Mouse (Mus musculus): ENCODE data around the gene Rps6ka5. TPM values are rescaled to one million over a fixed set of nuclear protein-coding genes. Genes with fewer than 3 reads are reported as not detected.

Gene Rps6ka5
- total and polyA plus RNA-seq, 3 experiments = 0.92 to 3.3 TPM; not detected in 1

DNA sequence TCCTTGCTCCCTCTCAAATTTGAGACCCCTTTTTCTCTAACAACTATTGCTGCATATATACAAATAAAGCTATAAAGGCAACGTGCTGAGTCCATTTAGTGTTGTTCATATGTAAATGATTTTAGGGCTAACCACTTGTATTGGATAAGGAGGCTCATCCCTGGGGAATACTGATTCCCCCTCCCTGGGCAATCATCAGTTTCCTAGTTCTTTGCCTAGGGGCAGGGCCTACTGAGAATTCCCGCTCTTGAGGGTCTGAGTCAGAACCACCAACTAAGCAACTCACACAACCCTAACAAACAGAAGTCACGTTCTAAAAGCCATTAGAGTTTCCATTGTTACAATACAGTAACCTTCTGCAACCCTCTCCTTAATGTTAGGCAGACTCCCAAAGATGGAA is 6.0 kb downstream of the Rps6ka5 start:
- H3K27ac ChIP-seq (ENCODE audit: control insufficient read depth, low read depth, low read length) = no peak overlapping the region
- H3K79me2 ChIP-seq (ENCODE audit: control insufficient read depth, insufficient read depth, low read length, poor library complexity) = no peaks in the 10 kb centered on the region; the same call in 1 of the 2 replicates
- TF ChIP-seq EP300 (IDR thresholded peaks at IDR 0.05; ENCODE audit: low read depth in 1 of 2, low read length in 2 of 2) (no peak), RCOR1 (IDR thresholded peaks at IDR 0.05; ENCODE audit: low read depth, low read length) (no peak), TBP (IDR thresholded peaks at IDR 0.05; ENCODE audit: low read depth, low read length) (no peak), USF2 (IDR thresholded peaks at IDR 0.05; ENCODE audit: borderline replicate concordance in 1 of 2, insufficient read depth in 1 of 2, low read depth in 1 of 2, low read length in 2 of 2) (no peak), GATA1 (IDR thresholded peaks at IDR 0.05; ENCODE audit: low read depth, low read length) (no peak), UBTF (IDR thresholded peaks at IDR 0.05; ENCODE audit: borderline replicate concordance, insufficient read depth, low read depth, low read length) (no peak), ELF1 (IDR thresholded peaks at IDR 0.05; ENCODE audit: low read depth, low read length) (no peak), MAZ (IDR thresholded peaks at IDR 0.05; ENCODE audit: low read depth, low read length) (no peak), CHD1 (IDR thresholded peaks at IDR 0.05; ENCODE audit: low read depth, low read length) (no peak), ZNF384 (IDR thresholded peaks at IDR 0.05; ENCODE audit: low read depth, low read length) (no peak)
- H3K36me3 ChIP-seq (ENCODE audit: control insufficient read depth in 1 of 2, insufficient read depth in 2 of 2, low read length in 2 of 2) = peaks cover 0 to 11% of the 10 kb centered on the region in 2 experiments; a peak in 2 of 4 replicates
- no peaks in the 10 kb centered on the region for H3K27me3 ChIP-seq (ENCODE audit: control insufficient read depth in 1 of 2, insufficient read depth in 2 of 2, low read length in 2 of 2)
- H3K9ac ChIP-seq (ENCODE audit: control insufficient read depth, low read depth, low read length, poor library complexity, severe bottlenecking) = no peak overlapping the region
- H3K9me3 ChIP-seq (replicated peaks; ENCODE audit: insufficient read depth, low read length) = no peaks in the 10 kb centered on the region
- H3K4me3 ChIP-seq (ENCODE audit: control insufficient read depth in 1 of 2, insufficient read depth in 1 of 2, low read depth in 2 of 2, low read length in 2 of 2) = no peak overlapping the region
- peaks cover 2 to 3% of the 10 kb centered on the region in 2 experiments for H3K4me1 ChIP-seq (ENCODE audit: control insufficient read depth in 1 of 2, insufficient read depth in 2 of 2, low read length in 2 of 2)
- DNase-seq (ENCODE audit: low read depth, low spot score) = no peak

DNA sequence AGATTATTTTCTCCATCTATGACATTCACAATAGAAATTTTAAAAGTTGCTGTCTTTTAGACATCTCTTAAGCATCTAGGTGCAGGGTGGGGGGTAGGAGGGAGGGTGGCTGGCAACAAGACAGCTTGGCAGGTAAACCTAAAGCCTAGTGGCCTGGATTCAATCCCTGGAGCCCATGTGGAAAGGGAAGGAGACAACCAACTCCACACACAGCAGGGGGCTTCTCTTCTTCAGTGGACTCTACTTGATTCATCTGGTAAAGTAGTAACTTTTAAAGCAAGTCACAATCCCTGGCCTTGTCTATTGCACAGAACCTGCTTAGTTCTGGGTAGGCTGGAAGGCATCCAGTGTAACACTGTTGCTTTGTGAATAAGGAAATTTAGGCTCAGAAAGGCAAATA is 9.3 kb downstream of the Rps6ka5 start:
- H3K36me3 ChIP-seq (ENCODE audit: control insufficient read depth in 1 of 2, insufficient read depth in 2 of 2, low read length in 2 of 2) = peaks cover 0 to 9% of the 10 kb centered on the region in 2 experiments; a peak in 2 of 4 replicates
- H3K4me3 ChIP-seq (ENCODE audit: control insufficient read depth in 1 of 2, insufficient read depth in 1 of 2, low read depth in 2 of 2, low read length in 2 of 2) = no peak overlapping the region
- H3K27me3 ChIP-seq (ENCODE audit: control insufficient read depth in 1 of 2, insufficient read depth in 2 of 2, low read length in 2 of 2) = no peaks in the 10 kb centered on the region
- H3K79me2 ChIP-seq (ENCODE audit: control insufficient read depth, insufficient read depth, low read length, poor library complexity) = no peaks in the 10 kb centered on the region
- DNase-seq (ENCODE audit: low read depth, low spot score) = no peak
- H3K4me1 ChIP-seq (ENCODE audit: control insufficient read depth in 1 of 2, insufficient read depth in 2 of 2, low read length in 2 of 2) = peaks cover 2 to 3% of the 10 kb centered on the region in 2 experiments
- H3K9ac ChIP-seq (ENCODE audit: control insufficient read depth, low read depth, low read length, poor library complexity, severe bottlenecking) = no peak overlapping the region
- H3K27ac ChIP-seq (ENCODE audit: control insufficient read depth, low read depth, low read length) = no peak overlapping the region
- TF ChIP-seq NRF1 (IDR thresholded peaks at IDR 0.05; ENCODE audit: insufficient read depth, low read depth, low read length, poor library complexity, severe bottlenecking) (no peak), GABPA (IDR thresholded peaks at IDR 0.05; ENCODE audit: low read depth, low read length) (no peak), MAX (IDR thresholded peaks at IDR 0.05; ENCODE audit: low read length) (no peak), ZC3H11A (IDR thresholded peaks at IDR 0.05; ENCODE audit: low read depth, low read length) (no peak), POLR2A (IDR thresholded peaks at IDR 0.05; ENCODE audit: control insufficient read depth in 1 of 2, insufficient read depth in 1 of 2, low read depth in 1 of 2, low read length in 2 of 2, poor library complexity in 1 of 2) (no peak), BHLHE40 (IDR thresholded peaks at IDR 0.05; ENCODE audit: borderline replicate concordance, low read depth, low read length) (no peak), RCOR1 (IDR thresholded peaks at IDR 0.05; ENCODE audit: low read depth, low read length) (no peak), NELFE (IDR thresholded peaks at IDR 0.05; ENCODE audit: low read depth, low read length) (no peak), TAL1 (IDR thresholded peaks at IDR 0.05; ENCODE audit: low read length) (no peak), ETS1 (IDR thresholded peaks at IDR 0.05; ENCODE audit: low read depth, low read length) (no peak), CHD1 (IDR thresholded peaks at IDR 0.05; ENCODE audit: low read depth, low read length) (no peak), ZKSCAN1 (IDR thresholded peaks at IDR 0.05; ENCODE audit: low read depth, low read length) (no peak), RAD21 (IDR thresholded peaks at IDR 0.05; ENCODE audit: low read depth, low read length) (no peak), EP300 (IDR thresholded peaks at IDR 0.05; ENCODE audit: low read depth in 1 of 2, low read length in 2 of 2) (no peak), MYB (IDR thresholded peaks at IDR 0.05; ENCODE audit: low read depth, low read length) (no peak), E2F4 (IDR thresholded peaks at IDR 0.05; ENCODE audit: borderline replicate concordance, low read depth, low read length) (no peak), ZMIZ1 (IDR thresholded peaks at IDR 0.05; ENCODE audit: low read depth, low read length) (no peak)
- no peaks in the 10 kb centered on the region for H3K9me3 ChIP-seq (replicated peaks; ENCODE audit: insufficient read depth, low read length)

All from MEL (cell line).